Mouse (Mus musculus): Measurements from ENCODE around the gene Ino80b.

Gene Ino80b

DNA sequence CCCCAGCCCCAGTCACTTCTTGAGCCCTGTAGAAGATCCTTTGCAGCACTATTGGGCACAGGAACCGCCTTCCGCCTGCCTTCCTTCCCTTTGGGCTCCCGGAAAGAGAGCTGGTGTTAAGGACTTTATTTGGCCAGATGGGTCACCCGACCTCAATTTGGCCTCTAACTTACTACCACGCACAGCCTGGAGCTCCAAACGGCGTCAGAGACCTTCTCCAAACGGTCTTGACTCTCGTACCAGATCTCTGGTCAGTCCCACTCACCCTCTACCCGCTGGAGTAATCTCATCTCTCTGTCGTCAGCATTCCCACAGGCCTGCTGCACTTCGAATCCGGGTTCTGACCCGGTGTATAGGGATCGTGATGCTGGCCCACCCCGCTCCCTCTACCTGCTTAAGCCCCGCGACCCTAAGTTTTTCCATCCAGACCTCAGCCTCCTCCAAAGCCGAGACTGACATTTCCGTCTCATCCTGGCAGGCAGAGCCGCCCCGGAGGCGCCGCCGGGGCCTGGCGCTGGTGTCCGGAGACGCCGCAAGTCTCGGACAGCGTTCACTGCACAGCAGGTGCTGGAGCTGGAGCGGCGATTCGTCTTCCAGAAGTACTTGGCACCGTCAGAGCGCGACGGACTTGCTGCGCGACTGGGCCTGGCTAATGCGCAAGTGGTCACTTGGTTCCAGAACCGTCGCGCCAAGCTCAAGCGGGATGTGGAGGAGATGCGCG, 37.9 kb downstream of the Ino80b start:
- DNase-seq (ENCODE audit: low read depth, low spot score), result no peak

DNA sequence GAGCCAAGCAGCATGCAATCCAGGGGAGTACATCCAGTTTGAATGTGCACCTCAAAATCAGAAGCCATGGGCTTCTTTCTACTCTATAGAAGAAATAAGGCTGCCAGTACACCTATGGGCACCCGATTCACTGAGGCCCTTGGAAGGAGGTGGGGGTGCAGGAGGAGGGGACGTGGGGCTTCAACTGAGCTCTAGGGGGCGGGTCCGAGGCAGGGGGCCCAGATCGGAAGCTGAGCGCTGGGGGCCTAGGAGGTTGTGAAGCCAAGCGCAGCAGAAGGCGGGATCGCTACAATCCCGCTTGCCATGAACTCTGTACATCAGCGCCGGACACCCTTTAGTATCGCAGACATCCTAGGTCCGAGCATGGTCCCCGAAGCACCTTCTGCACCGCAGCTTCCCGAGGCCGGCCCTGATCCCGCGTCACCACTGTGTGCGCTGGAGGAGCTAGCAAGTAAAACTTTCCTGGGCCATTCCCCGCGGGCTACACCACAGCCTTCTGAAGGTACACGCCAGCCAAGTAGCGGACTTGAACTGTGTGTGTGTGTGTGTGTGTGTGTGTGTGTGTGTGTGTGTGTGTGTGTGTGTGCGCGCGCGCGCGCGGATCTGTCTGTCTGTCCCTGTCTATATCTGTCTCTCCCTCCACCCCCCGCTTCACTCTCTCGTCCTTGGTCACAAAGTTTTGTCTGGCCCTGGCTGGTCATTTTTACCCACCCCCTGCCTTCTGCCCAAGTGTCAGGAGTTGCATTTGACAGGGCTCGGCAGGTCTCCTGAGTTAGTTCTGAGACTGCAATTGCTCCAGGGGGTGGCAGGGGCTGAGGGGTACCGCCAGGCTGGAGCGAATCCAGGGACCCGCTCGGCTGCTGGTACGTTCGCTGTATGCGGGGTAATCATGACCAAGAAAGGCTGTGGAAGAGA, 38.9 kb downstream of the Ino80b start, which contains the start of gene Lbx2:
TSS of gene Lbx2 (plus strand) at position 247 of the 915 bp plus-strand sequence.
- DNase-seq (ENCODE audit: low read depth, low spot score), result no peak

DNA sequence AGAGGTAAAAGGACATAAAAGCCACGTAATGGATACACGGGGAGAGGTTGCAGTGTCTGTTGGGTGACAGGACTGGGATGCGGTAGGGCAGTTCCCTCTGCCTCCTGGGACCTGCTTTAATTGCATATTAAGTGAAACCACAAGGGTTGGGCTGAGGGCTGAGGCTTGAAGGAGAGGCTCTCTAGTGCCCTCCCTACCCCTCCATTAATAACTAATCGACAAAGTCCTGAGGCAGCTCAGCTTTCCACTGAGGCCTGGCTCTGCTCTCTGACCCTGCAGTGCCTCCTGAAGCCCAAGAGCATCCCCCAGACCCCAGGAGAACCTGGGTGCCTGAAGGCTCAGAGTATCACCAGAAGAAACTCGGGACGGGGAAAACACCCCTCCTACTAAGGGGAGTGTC, 40.8 kb downstream of the Ino80b start:
- no peak for DNase-seq (ENCODE audit: low read depth, low spot score)

DNA sequence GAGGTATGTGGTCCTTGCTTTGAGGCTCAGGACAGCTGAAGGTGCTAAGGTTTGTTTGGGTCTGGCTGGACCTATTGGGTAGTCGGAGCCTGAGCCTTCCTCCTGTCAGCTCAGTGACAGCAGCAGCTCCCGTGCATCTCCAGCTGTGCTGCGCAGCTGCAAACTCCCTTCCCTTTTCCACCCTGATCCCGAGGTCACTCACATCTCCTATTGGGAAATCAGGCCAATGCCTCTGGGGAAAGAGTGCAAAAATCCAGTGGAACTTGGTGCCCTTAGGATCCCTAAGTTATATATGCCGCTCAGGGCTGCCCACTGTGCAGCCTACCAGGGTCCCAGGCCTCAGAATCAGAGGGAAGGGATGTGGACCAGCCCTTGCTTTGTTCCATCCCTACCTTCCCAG, 41.7 kb downstream of the Ino80b start:
- DNase-seq (ENCODE audit: low read depth, low spot score), result no peak

DNA sequence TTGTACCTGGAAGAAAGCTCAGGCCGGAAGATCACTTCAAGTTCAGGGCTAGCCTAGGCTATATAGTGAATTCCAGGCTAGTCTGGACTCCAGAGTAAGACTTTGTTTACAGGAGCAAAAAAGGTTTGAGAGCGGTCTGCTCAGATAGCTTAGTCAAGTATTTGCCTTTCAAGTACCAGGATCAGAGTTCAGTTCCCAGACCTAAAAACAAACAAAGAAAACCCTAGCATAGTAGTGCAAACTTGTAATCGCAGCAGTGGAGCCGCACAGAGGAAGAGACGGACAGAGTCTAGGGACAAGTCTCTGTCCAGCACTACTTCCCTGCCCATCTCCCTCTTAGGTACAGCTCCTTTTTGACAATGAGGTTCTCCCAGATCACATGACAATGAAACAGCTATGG, 45.0 kb downstream of the Ino80b start:
- DNase-seq (ENCODE audit: low read depth, low spot score), result no peak

DNA sequence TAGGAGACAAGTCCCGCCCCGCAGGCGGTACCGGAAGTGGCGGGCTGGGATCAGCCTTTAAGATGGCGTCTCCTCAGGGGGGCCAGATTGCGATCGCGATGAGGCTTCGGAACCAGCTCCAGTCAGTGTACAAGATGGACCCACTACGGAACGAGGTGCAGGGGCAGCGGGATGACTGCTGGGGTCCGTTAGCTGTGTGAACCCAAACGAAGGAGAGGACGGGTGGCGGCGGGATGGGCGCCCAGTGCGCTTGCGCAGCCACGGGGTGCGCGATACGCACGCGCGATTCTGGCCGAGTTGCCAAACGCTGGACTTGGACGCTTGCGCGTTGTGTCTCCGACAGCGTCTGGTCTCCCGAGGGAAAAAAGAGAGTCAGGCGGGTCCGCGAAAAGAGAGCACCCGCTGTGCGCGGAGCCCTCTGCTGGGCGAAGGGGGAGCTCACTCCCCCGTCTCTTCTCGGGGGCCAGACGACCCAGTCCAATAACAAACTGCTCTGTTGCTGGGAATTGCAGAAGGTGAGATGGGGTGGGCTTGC, 46.8 kb downstream of the Ino80b start:
- peak; percentile 99 for DNase-seq (ENCODE audit: low read depth, low spot score)

DNA sequence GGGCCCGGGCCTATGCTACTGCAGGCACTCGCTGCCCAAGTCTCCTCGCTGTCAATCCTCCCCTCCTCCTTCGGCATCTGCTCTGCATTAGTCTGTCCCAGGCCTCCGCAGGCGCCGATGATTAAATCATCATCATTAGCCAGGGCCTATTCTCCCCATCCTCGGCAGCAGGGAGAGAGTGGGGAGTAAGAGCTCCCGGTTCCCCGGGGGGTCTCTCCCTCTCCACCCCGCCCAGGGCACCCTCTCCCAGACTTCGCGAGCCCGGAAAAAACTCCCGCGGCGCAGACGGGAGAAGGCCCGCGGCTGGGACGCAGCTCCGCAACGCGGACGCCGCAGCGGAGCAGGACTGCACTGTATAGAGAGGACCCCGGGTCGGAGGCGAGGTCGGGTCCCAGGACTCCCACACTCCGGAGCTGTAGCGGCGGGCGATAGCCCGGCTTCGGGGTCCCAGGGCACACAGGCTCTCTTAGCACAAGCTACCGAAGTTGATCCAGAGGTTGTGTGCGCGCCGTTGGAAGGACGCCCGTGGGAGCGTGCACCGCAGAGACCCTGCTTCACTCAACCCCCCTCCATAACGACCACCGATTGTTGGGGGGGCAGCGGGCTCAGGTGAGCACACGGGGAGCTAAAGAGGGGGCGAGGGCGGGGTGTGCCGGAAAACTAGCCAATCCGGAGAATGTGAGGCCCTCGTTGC, 47.5 kb downstream of the Ino80b start, which contains the start of gene Pcgf1:
TSS of gene Pcgf1 (plus strand) at position 240 of the 694 bp plus-strand sequence.
- peak; percentile 69 for DNase-seq (ENCODE audit: low read depth, low spot score)

DNA sequence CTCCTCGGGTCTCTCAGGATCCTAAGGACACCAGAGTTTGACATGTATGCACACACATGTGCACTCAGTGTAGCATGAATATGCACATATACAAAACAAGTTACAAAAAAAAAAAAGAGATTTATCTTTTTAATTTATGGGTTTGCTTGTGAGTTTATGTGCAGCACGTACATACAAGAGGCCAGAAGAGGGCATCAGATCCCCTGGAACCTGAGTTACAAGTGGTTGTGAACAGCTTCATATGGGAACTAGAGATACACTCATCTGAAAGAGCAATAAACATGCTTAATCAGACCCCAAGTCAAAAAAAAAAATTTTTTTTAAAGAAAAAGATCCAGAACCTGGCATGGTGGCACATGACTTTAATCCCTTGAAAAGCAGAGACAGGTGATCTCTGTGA, 50.3 kb downstream of the Ino80b start:
- peak; percentile 58 for DNase-seq (ENCODE audit: low read depth, low spot score)

Measured in 3T3-L1 (cell line).